Mouse (Mus musculus): ENCODE measurements at regions not wholly inside any gene's neighbourhood (a gene's known extent, or its start where the extent isn't known, plus 50 kb on each side); places are given as distances from the start of the nearest gene placed in this dataset.

DNA sequence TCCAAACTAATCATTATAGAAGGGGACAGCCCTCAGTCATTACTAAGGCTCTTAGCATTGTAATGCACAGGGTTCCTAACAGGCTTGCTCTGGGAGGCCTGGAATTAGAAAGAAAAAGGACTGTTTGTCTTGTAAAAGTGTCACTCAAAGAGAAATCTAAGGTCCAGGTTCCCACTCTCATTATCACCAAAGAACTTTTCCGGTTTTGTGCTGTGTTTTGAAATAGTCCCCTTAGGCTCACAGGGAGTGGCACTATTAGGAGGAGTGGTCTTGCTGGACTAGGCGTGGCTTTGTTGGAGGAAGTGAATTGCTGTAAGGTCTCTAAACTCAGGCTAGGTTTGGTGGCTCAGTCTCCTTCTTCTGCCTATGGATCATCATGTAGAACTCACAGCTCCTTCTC lies 161.9 kb upstream of the Ofcc1 start:
- intact Hi-C loops (cut with DNase I), result no loop called here
- DNase-seq (ENCODE audit: low spot score in 2 of 2), result no peak

DNA sequence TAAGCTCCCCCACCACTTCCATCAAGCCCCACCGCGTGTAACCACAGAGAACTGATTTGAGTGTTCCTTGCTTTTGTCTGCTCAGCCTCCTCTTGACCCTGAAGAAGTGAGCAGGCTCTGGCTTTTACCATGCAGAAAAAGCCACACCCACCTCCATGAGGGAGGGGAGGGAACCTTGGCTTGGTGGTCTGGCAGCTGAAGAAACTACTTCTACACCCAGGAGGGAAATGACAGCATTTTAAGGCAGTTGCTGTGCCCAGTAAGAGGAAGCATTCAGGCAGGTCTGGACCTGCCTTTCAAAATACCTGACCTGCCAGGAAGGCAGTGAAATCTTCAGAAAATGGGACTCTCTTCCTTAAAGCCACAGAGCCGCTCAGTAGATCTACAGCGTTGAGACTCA lies 156.9 kb upstream of the Ofcc1 start:
- no peak for DNase-seq (ENCODE audit: low spot score in 2 of 2)
- intact Hi-C loops (cut with DNase I), result no loop called here

DNA sequence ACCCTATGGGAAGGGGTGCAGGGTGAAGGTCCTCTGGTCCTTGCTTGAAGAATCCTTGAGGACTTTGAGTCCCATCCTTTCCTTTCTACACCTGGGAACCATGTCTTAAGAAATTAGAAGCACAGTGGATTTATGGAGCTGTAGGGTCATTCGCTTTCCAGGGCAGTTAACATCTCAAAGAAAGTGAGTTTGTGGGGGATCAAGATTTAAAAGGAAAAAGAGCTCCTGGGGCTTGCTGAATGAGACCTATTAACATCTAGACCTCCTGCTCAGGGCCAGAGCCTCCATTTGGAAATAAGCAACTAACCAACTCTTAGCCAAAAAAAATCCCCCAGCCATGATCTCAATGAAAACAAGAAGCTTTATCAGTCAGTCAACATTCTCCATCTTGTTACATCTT lies 148.0 kb upstream of the Ofcc1 start:
- intact Hi-C loops (cut with DNase I), result no loop called here

DNA sequence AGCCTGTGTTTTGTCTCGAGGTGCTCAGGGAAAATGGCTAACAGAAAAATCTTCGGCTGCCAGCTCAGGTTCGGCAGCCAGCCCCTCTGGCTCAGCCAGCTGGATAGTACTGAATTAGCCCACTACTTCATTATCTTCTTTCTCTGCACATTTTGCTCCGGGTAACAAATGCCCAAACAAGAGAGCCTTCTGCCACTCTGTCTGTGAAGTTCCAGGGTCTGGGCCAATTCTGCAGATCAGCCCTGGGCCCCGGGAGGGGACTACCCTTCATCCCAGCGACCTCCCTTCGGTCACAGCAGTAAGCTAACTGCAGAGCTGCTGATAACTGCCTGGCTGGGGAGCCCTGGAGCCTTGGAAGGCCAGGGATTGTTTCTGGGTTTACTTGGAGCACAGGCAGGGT lies 119.6 kb upstream of the Ofcc1 start:
- intact Hi-C loops (cut with DNase I), result no loop called here
- no peak for DNase-seq (ENCODE audit: low spot score in 2 of 2)

More for the DNA sequence above, 148.0 kb upstream of the Ofcc1 start:
- no peak for DNase-seq (ENCODE audit: low spot score in 2 of 2)

DNA sequence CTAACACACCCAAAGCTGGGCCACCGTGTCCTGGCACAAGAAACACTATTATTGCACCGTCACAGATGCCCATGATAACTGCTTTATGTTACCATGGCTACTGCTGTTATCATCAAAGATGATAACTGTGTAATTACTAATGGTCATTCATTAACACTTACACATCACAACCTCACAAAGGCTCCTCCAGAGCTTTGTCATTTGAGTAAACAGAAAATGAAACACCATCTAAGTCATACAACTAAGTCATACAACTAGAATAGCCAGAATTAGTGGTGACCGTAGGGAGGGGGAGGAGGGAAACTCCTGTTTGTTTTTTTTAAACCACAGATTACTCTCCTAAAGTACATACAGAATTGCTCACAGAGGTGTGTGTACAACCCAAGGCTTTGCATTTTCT lies 111.4 kb upstream of the Ofcc1 start:
- no peak for DNase-seq (ENCODE audit: low spot score in 2 of 2)

DNA sequence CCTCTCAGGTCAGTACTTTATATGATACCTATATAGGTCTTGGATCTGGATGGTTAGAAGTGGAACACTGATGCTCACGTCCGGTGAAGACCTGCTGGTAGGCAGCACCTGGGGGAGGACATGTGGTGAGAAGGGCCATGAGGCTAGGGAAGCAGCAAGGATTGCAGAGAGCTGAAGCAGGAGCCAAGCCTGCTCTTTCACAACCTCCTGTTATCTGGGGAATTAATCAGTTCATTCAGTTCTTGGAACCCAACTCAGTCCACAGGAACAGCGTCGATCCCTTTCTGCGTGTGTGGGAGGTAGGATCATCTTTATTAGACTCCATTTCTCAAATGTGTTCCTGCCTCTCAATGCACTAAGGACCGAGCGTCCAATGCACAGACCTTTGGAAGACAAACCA lies 107.9 kb upstream of the Ofcc1 start:
- intact Hi-C loops (cut with DNase I), result no loop called here
- DNase-seq (ENCODE audit: low spot score in 2 of 2), result no peak

More for the DNA sequence above, 111.4 kb upstream of the Ofcc1 start:
- intact Hi-C loops (cut with DNase I), result no loop called here

DNA sequence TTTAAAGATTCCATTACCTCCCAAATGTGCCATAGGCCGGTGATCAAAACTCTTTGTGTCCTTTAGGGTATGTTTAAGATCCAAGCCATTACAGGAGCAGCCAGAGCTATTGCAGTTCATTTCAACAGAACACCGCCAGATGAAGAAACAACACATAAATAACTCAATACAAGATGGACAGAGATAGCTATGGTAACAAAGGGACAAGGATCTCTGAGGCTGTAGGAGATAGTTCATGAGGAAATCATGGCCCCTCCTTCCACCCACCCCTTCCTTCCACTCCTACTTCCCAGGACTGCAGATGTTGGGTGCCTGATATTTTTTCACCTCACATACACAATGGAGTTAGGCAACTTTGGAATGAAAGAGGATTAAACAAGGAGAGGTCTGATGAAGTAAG lies 92.1 kb upstream of the Ofcc1 start:
- intact Hi-C loops (cut with DNase I), result no loop called here
- no peak for DNase-seq (ENCODE audit: low spot score in 2 of 2)

DNA sequence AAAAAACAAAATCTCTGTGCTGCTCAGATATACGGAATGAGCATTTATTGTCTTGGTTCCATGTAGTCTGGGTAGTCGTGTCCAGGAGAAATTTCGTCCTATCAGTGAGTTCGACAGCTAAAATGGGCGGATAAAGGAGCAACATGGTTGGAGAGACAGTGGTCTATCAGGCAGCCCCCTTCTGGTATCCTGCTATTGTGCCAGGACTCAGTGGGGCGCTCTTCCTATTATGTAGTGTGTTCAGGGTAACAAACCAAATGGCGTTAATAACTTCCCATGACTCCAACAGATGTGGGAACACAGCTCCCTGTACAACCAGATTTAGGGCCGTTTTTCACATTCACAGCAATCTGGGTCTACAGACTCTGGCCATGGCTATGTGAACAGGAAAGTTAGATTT lies 68.6 kb upstream of the Ofcc1 start:
- DNase-seq (ENCODE audit: low spot score in 2 of 2), result no peak
- intact Hi-C loops (cut with DNase I), result no loop called here

DNA sequence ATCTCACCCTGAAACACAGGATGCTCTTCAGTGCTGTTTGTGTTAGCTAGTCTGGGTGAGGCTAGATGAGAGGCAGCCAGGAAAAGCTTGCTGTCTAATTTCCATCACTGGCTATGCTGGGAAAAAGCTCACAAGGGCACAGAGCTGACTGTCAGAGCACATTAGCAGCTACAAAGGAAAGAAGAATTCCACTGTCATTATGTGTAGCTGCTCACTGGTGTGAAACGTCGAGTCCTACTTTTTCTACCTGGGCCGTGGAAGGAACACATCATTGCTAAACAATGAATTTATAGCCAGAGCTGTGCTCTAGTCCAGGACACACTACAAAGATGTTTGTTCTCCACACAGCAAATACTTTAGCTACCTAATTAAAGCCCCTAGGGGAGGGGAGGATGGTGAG lies 61.8 kb upstream of the Ofcc1 start:
- intact Hi-C loops (cut with DNase I), result no loop called here
- DNase-seq (ENCODE audit: low spot score in 2 of 2), result no peak

DNA sequence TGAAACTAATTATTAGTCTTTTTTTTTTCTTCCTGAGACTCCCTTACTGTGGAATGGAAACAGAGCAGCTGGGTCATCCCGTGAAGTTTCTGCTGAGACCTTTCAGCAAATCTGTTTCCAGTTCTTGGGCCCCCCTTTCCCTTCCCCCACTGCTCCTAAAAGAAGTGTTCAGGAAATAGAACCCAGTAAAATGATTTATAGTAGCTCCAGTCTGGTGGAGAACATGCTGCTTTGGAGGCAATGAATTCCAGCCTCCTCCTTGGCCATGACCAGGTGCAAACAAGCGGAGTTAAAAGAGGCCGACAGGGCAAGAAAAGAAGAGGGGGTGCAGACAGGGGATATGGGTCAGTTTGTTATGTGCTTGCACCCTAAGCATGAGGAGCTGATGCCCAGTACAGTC lies 56.6 kb upstream of the Ofcc1 start:
- no peak for DNase-seq (ENCODE audit: low spot score in 2 of 2)
- intact Hi-C loops (cut with DNase I), result no loop called here

DNA sequence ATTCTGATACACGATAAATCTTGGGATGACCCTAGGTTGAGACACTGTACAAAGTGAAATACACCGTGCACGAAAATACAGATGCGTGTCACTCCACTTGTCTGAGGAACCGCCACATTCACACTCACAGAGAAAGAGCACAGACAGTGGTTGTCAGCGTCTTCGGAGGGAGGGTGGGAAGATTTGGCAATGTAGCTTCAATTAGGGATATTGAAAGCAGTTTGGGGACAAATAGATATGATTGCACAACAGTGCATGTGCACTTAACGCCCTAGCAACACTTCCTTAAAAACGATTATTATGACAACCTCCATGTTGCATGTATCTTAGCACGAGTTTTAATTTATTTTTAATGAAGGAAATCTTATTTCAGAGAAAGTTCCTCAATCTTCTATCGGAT lies 51.8 kb upstream of the Ofcc1 start:
- intact Hi-C loops (cut with DNase I), result no loop called here
- no peak for DNase-seq (ENCODE audit: low spot score in 2 of 2)

Data from left cerebral cortex, postnatal 25 days (tissue).